ENCODE assay signal across 8 mouse cellular contexts in the genomic region with DNA sequence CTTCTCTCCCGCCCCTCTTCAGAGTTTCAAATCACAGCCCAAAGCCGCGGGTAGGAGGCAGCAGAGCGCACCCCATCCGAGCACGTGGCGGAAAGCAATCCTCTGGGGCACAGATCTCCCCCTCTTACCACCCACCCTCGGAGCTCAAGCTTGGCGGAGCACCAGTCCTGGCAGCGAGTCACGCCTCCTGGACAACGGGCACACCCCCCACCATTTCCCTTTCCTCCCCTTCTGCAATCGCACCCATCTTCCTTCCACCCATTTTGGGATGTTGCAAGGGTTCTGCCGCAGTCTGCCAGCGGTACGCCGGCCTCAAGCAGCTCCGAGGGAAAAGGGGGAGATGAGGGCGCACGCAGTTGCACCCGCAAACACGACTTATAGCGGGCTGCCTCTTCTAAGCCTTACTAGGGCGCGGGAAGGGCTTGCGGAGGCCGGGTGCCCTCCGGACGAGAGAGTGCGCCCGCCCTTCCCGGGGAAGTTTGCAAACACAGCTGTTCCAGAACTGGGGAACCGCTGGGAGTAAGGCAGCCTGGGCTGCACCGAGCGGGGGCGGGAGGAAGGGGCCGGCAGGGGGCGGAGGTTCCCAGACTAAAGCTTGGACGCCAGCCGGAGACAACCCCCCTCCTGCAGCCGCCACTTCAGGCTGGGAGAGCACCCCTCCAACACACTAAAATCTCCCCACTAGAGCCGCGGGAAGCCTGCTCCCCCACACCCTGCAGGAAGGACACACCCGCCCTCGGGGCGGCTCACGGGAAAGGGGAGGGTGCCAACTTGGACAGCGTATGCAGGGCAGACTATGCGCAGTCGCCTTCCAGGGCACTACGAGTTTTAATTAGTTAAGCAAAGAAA. TPM values are rescaled to one million over a fixed set of nuclear protein-coding genes. Genes with fewer than 3 reads are reported as not detected.
DNase-seq lines count a peak whose midpoint lies in the region; ATAC-seq and TF ChIP-seq lines count a peak whose summit lies in the region.

No protein-coding gene starts in this region.

- DNase-seq in ZHBTc4 (ENCODE audit: low read depth, low spot score) = peak; percentile 64
- DNase-seq in cerebellum, postnatal 4 days (ENCODE audit: low spot score in 2 of 2) = peak; percentile 40 to 75
- DNase-seq in gastrocnemius, postnatal 10 days = peak; percentile 78
- peak; percentile 89 for DNase-seq in hindbrain, postnatal 0 days (ENCODE audit: low spot score)
- peak; percentile 45 to 56 for DNase-seq in left cerebral cortex, adult 8-10 months (ENCODE audit: low spot score in 2 of 2)
- peak; percentile 90 to 92 for DNase-seq in lung, postnatal 4 days
- peak; percentile 86 for DNase-seq in retina, postnatal 1 day
- peak; percentile 53 for DNase-seq in urinary bladder, postnatal 10 days (ENCODE audit: low spot score)

- H3K9me3 ChIP-seq in hindbrain, postnatal 0 days (ENCODE audit: low read length) = no peaks in the 10 kb centered on the region

- peak overlapping the region; percentile 99 for H3K4me2 ChIP-seq in hindbrain, postnatal 0 days (ENCODE audit: low read depth, low read length)

- under 1% methylated on average over 49 of the region's 51 CpGs for WGBS in hindbrain, postnatal 0 days

- no peaks in the 10 kb centered on the region for H3K27me3 ChIP-seq in hindbrain, postnatal 0 days (ENCODE audit: insufficient read depth, low read length)

- H3K27ac ChIP-seq in hindbrain, postnatal 0 days = peak overlapping the region; percentile 65

- no peaks in the 10 kb centered on the region for H3K36me3 ChIP-seq in hindbrain, postnatal 0 days (ENCODE audit: insufficient read depth, low read length)

- peak overlapping the region; percentile 50 for H3K4me3 ChIP-seq in hindbrain, postnatal 0 days (ENCODE audit: low read length)

- ATAC-seq in hindbrain, postnatal 0 days = peak; percentile 57

- H3K9ac ChIP-seq in hindbrain, postnatal 0 days (replicated peaks; ENCODE audit: low read length) = peak overlapping the region; percentile 61

- H3K4me1 ChIP-seq in hindbrain, postnatal 0 days (ENCODE audit: insufficient read depth, low read length) = peaks cover 10% of the 10 kb centered on the region; the same call in 1 of the 2 replicates

- peak; percentile 81 for TF ChIP-seq CTCF in hindbrain, postnatal 0 days (IDR thresholded peaks at IDR 0.05; ENCODE audit: low read depth)

RNA-seq across cellular contexts. Expression of gene Jag1, which starts 2.0 kb away (rescaled TPM):
- total RNA-seq in gastrocnemius, postnatal 10 days (2021) = 10 to 100 TPM; 10.6 to 16.7 TPM
- 8.5 and 8.7 TPM in 2 replicates for total RNA-seq in hindbrain, postnatal 0 days (2014; rRNA removed)
- polyA plus RNA-seq in hindbrain, postnatal 0 days (2015; fragmentation: Nextera tagmentation; extraction: Ambion mirVana) = 4.9 and 5.5 TPM in 2 replicates
- total RNA-seq in left cerebral cortex, adult 8-10 months (2022) = 1 to 10 TPM; 7.1 to 8.0 (median 7.5) TPM

Comparison
In these comparisons a context has a peak if more than half of its experiments do, and no peak if none do; other contexts are left out.
1. Peak in every context shown above with its lines: DNase-seq, ATAC-seq, H3K4me3 ChIP-seq and H3K27ac ChIP-seq.